In the genomic region with DNA sequence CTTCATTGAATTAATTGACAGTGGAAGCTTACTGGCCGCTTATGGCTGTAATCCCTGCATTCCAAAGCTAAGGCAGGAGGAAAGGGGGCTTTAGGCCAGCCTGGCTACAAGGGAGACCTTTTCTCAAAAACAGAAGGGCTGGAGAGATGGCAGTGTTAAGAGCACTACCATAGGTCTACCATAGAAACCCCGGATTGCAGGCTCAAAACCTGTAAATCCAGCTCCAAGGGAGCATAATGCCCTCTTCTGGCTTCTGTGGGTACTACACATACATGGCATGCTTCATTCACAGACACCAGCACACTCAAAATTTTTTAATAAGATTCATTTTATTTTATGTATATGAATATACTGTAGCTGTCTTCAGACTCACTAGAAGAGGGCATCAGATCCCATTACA, we compare ENCODE assay signal across 9 mouse cellular contexts. TPM values are rescaled to one million over a fixed set of nuclear protein-coding genes. Genes with fewer than 3 reads are reported as not detected.
DNase-seq lines count a peak whose midpoint lies in the region; ATAC-seq and TF ChIP-seq lines count a peak whose summit lies in the region.
"Had no signal": no experiment of that assay in that cellular context is flagged by ENCODE, and none has a peak within 500 bp of the region (broad histone marks: within the 10 kb centered on the region; RNA-seq: fewer than 3 reads in every experiment).

No protein-coding gene starts in this region.

- no peak for ATAC-seq in intestine, embryonic 14.5 days (replicated peaks; ENCODE audit: low FRiP score, low TSS enrichment, low read depth)
- no peak for ATAC-seq in intestine, embryonic 16.5 days
- ATAC-seq in midbrain, postnatal 0 days (ENCODE audit: low FRiP score): no peak

- TF ChIP-seq CTCF in CH12.LX (conservative IDR thresholded peaks at IDR 0.05 in 1 of 2, IDR thresholded peaks at IDR 0.05 in 1 of 2; ENCODE audit: low read depth in 2 of 2, low read length in 2 of 2): peak; percentile 72 to 77
- peak; percentile 86 for TF ChIP-seq CTCF in midbrain, postnatal 0 days (IDR thresholded peaks at IDR 0.05)

- H3K9me3 ChIP-seq in intestine, embryonic 14.5 days (ENCODE audit: control insufficient read depth, low read length): no peaks in the 10 kb centered on the region
- H3K9me3 ChIP-seq in intestine, embryonic 16.5 days (ENCODE audit: control insufficient read depth, low read length): no peaks in the 10 kb centered on the region
- no peaks in the 10 kb centered on the region for H3K9me3 ChIP-seq in CH12.LX (replicated peaks; ENCODE audit: low read length)
- no peaks in the 10 kb centered on the region for H3K9me3 ChIP-seq in midbrain, postnatal 0 days (ENCODE audit: low read length)
- H3K9me3 ChIP-seq: embryonic facial prominence, embryonic 15.5 days had no signal

- H3K9ac ChIP-seq in intestine, embryonic 14.5 days (ENCODE audit: low read length): no peak overlapping the region
- no peak overlapping the region for H3K9ac ChIP-seq in intestine, embryonic 16.5 days (ENCODE audit: low read depth, low read length)
- no peak overlapping the region for H3K9ac ChIP-seq in CH12.LX (ENCODE audit: insufficient read depth, low read depth)
- H3K9ac ChIP-seq in midbrain, postnatal 0 days (replicated peaks; ENCODE audit: low read length, poor library complexity, severe bottlenecking): no peak overlapping the region
- H3K9ac ChIP-seq: embryonic facial prominence, embryonic 15.5 days had no signal

- dilution Hi-C loops in CH12.LX (cut with MboI; ENCODE audit: extremely low pct_ligation_motif_present, extremely low pct_unique_long_range_greater_than_20kb, low sequenced_read_pairs): no loop called here

- H3K27me3 ChIP-seq in intestine, embryonic 14.5 days (replicated peaks; ENCODE audit: control insufficient read depth, insufficient read depth, low read length): no peaks in the 10 kb centered on the region
- no peaks in the 10 kb centered on the region for H3K27me3 ChIP-seq in intestine, embryonic 16.5 days (replicated peaks; ENCODE audit: control insufficient read depth, insufficient read depth, low read length)
- H3K27me3 ChIP-seq in CH12.LX (replicated peaks): no peaks in the 10 kb centered on the region
- no peaks in the 10 kb centered on the region for H3K27me3 ChIP-seq in midbrain, postnatal 0 days (ENCODE audit: insufficient read depth, low read length)
- H3K27me3 ChIP-seq: embryonic facial prominence, embryonic 15.5 days had no signal

- no peak overlapping the region for H3K27ac ChIP-seq in intestine, embryonic 14.5 days (ENCODE audit: low read depth)
- H3K27ac ChIP-seq in intestine, embryonic 16.5 days (ENCODE audit: low read length): no peak overlapping the region
- H3K27ac ChIP-seq in CH12.LX (ENCODE audit: insufficient read depth, low read depth): no peak overlapping the region
- no peak overlapping the region for H3K27ac ChIP-seq in midbrain, postnatal 0 days (ENCODE audit: low read depth, low read length)
- H3K27ac ChIP-seq: embryonic facial prominence, embryonic 15.5 days had no signal

- no peak for TF ChIP-seq EP300 in CH12.LX (IDR thresholded peaks at IDR 0.05; ENCODE audit: low read length)

- peaks cover 51% of the 10 kb centered on the region for H3K36me3 ChIP-seq in intestine, embryonic 14.5 days (ENCODE audit: control insufficient read depth, insufficient read depth, low read length)
- no peaks in the 10 kb centered on the region for H3K36me3 ChIP-seq in intestine, embryonic 16.5 days (ENCODE audit: control insufficient read depth, insufficient read depth, low read length)
- H3K36me3 ChIP-seq in CH12.LX (replicated peaks in 1 of 2; ENCODE audit: control insufficient read depth in 1 of 2, insufficient read depth in 1 of 2, low read length in 1 of 2): peaks cover 14 to 54% of the 10 kb centered on the region in 2 experiments
- no peaks in the 10 kb centered on the region for H3K36me3 ChIP-seq in midbrain, postnatal 0 days (ENCODE audit: insufficient read depth, low read length)

- in situ Hi-C loops in CH12.LX (cut with MboI; ENCODE audit: low pct_ligation_motif_present, low pct_unique_long_range_greater_than_20kb, low sequenced_read_pairs): no loop called here

- DNase-seq in intestine, embryonic 14.5 days (ENCODE audit: low spot score): peak; percentile 78
- peak; percentile 84 for DNase-seq in CH12.LX (ENCODE audit: extremely low read depth)
- peak; percentile 83 for DNase-seq in brain, adult 2 months (ENCODE audit: low read depth, low spot score)
- peak; percentile 80 for DNase-seq in forelimb bud, embryonic 11.5 days (ENCODE audit: low read depth, low spot score)
- DNase-seq in layer of hippocampus, adult 9-10 months (ENCODE audit: low spot score): peak; percentile 63
- DNase-seq in midbrain, postnatal 0 days (ENCODE audit: low spot score): peak; percentile 73
- DNase-seq in thymus, postnatal 14 days: peak; percentile 78

- peak; percentile 54 for TF ChIP-seq RAD21 in CH12.LX (IDR thresholded peaks at IDR 0.05; ENCODE audit: low read depth, low read length)

- no peak overlapping the region for H3K4me2 ChIP-seq in intestine, embryonic 14.5 days (ENCODE audit: low read length)
- H3K4me2 ChIP-seq in intestine, embryonic 16.5 days (ENCODE audit: low read depth, low read length): no peak overlapping the region
- H3K4me2 ChIP-seq in CH12.LX (ENCODE audit: insufficient read depth, low read depth, poor library complexity, severe bottlenecking): no peak overlapping the region
- H3K4me2 ChIP-seq in midbrain, postnatal 0 days (ENCODE audit: low read depth, low read length, poor library complexity, severe bottlenecking): no peak overlapping the region
- H3K4me2 ChIP-seq: embryonic facial prominence, embryonic 15.5 days had no signal

- TF ChIP-seq POLR2A in CH12.LX (IDR thresholded peaks at IDR 0.05; ENCODE audit: low read depth, low read length): no peak; the same call in 1 of the 2 replicates

- peaks cover 16% of the 10 kb centered on the region for H3K4me1 ChIP-seq in intestine, embryonic 14.5 days (replicated peaks; ENCODE audit: control insufficient read depth, insufficient read depth, low read length)
- H3K4me1 ChIP-seq in intestine, embryonic 16.5 days (ENCODE audit: control insufficient read depth, insufficient read depth, low read length): peaks cover 26% of the 10 kb centered on the region
- peaks cover 0 to 58% of the 10 kb centered on the region in 2 experiments; a peak in 2 of 4 replicates for H3K4me1 ChIP-seq in CH12.LX (ENCODE audit: control insufficient read depth in 1 of 2, insufficient read depth in 2 of 2)
- peaks cover 12% of the 10 kb centered on the region; the same call in 1 of the 2 replicates for H3K4me1 ChIP-seq in midbrain, postnatal 0 days (ENCODE audit: insufficient read depth, low read length)

- WGBS in intestine, embryonic 14.5 days: 28% methylated on average over 2 of the region's 2 CpGs
- WGBS in intestine, embryonic 16.5 days: 26% methylated on average over 2 of the region's 2 CpGs
- WGBS in midbrain, postnatal 0 days: 36% methylated on average over 2 of the region's 2 CpGs

- no peak overlapping the region for H3K4me3 ChIP-seq in intestine, embryonic 14.5 days (ENCODE audit: low read depth, low read length)
- H3K4me3 ChIP-seq in intestine, embryonic 16.5 days (ENCODE audit: low read length): no peak overlapping the region
- no peak overlapping the region for H3K4me3 ChIP-seq in CH12.LX (replicated peaks in 1 of 3; ENCODE audit: low read depth in 2 of 3, low read length in 2 of 3, poor library complexity in 1 of 3)
- H3K4me3 ChIP-seq in midbrain, postnatal 0 days (ENCODE audit: low read depth, low read length): no peak overlapping the region
- H3K4me3 ChIP-seq: embryonic facial prominence, embryonic 15.5 days had no signal

- peaks cover 91% of the 10 kb centered on the region for H3K79me2 ChIP-seq in CH12.LX (replicated peaks; ENCODE audit: control insufficient read depth, extremely low read depth, insufficient read depth, poor library complexity, severe bottlenecking)

TF ChIP-seq in CH12.LX, 34 proteins besides CTCF, POLR2A, EP300 and RAD21 (continues in another document):
- TF ChIP-seq USF2 (conservative IDR thresholded peaks at IDR 0.05; ENCODE audit: low read depth, low read length) (no peak), ETS1 (conservative IDR thresholded peaks at IDR 0.05; ENCODE audit: low read depth, low read length) (no peak)

RNA-seq across cellular contexts. Expression of a gene that starts 4.6 kb away (rescaled TPM):
- polyA plus RNA-seq in intestine, embryonic 14.5 days (2014; fragmentation: Nextera tagmentation; extraction: Ambion mirVana): 50.8 and 54.2 TPM in 2 replicates
- 19.0 and 20.9 TPM in 2 replicates for polyA plus RNA-seq in intestine, embryonic 16.5 days (2015; fragmentation: Nextera tagmentation; extraction: Ambion mirVana)
- total RNA-seq in CH12.LX (2012; rRNA removed) (60.0 and 72.9 TPM in 2 replicates), CH12.LX (2014; rRNA removed) (53.3 and 56.4 TPM in 2 replicates)
- 84.9 and 85.4 TPM in 2 replicates for polyA plus RNA-seq in CH12.LX (2012; ENCODE audit: insufficient read length, low read depth)
- total RNA-seq in midbrain, postnatal 0 days (2014; rRNA removed): 33.4 and 41.3 TPM in 2 replicates
- polyA plus RNA-seq in midbrain, postnatal 0 days (2015; fragmentation: Nextera tagmentation; extraction: Ambion mirVana): 10.9 and 12.5 TPM in 2 replicates

RNA-seq across cellular contexts. Expression of a gene that starts 23.5 kb away (rescaled TPM):
- polyA plus RNA-seq in intestine, embryonic 14.5 days (2014; fragmentation: Nextera tagmentation; extraction: Ambion mirVana): 48.0 and 55.3 TPM in 2 replicates
- polyA plus RNA-seq in intestine, embryonic 16.5 days (2015; fragmentation: Nextera tagmentation; extraction: Ambion mirVana): 53.7 and 54.7 TPM in 2 replicates
- 20.1 and 22.0 TPM in 2 replicates for total RNA-seq in CH12.LX (2012; rRNA removed)
- total RNA-seq in CH12.LX (2014; rRNA removed): 21.6 and 24.1 TPM in 2 replicates
- polyA plus RNA-seq in CH12.LX (2012; ENCODE audit: insufficient read length, low read depth): 40.8 and 43.6 TPM in 2 replicates
- total RNA-seq in midbrain, postnatal 0 days (2014; rRNA removed): 20.0 and 33.2 TPM in 2 replicates
- polyA plus RNA-seq in midbrain, postnatal 0 days (2015; fragmentation: Nextera tagmentation; extraction: Ambion mirVana): 39.2 and 39.7 TPM in 2 replicates

RNA-seq across cellular contexts. Expression of a gene that starts 42.2 kb away (rescaled TPM):
- polyA plus RNA-seq in intestine, embryonic 14.5 days (2014; fragmentation: Nextera tagmentation; extraction: Ambion mirVana): 26.2 and 27.8 TPM in 2 replicates
- polyA plus RNA-seq in intestine, embryonic 16.5 days (2015; fragmentation: Nextera tagmentation; extraction: Ambion mirVana): 26.1 and 27.4 TPM in 2 replicates
- total RNA-seq in CH12.LX (2012; rRNA removed) (26.3 and 31.9 TPM in 2 replicates), CH12.LX (2014; rRNA removed) (20.0 and 21.7 TPM in 2 replicates)
- polyA plus RNA-seq in CH12.LX (2012; ENCODE audit: insufficient read length, low read depth): 24.8 and 25.2 TPM in 2 replicates
- 28.6 and 62.9 TPM in 2 replicates for total RNA-seq in midbrain, postnatal 0 days (2014; rRNA removed)
- 8.9 and 10.0 TPM in 2 replicates for polyA plus RNA-seq in midbrain, postnatal 0 days (2015; fragmentation: Nextera tagmentation; extraction: Ambion mirVana)

RNA-seq across cellular contexts. Expression of a gene that starts 59.4 kb away (rescaled TPM):
- 0.65 and 1.2 TPM in 2 replicates for polyA plus RNA-seq in intestine, embryonic 14.5 days (2014; fragmentation: Nextera tagmentation; extraction: Ambion mirVana)
- polyA plus RNA-seq in intestine, embryonic 16.5 days (2015; fragmentation: Nextera tagmentation; extraction: Ambion mirVana): 0.33 and 0.50 TPM in 2 replicates
- total RNA-seq in CH12.LX (2012; rRNA removed) (not detected in 2 replicates), CH12.LX (2014; rRNA removed) (not detected in 2 replicates)
- polyA plus RNA-seq in CH12.LX (2012; ENCODE audit: insufficient read length, low read depth): not detected in 2 replicates
- total RNA-seq in midbrain, postnatal 0 days (2014; rRNA removed): 25.9 and 38.7 TPM in 2 replicates
- polyA plus RNA-seq in midbrain, postnatal 0 days (2015; fragmentation: Nextera tagmentation; extraction: Ambion mirVana): 14.6 and 14.9 TPM in 2 replicates
